Mouse (Mus musculus): ENCODE results near the gene Ppp4r2.
A peak's percentile ranks its signal among the peaks of the same experiment; 100 is the strongest.

Gene Ppp4r2

GRCm38 (mm10) chr6:100833355-100833754, at the start of gene Ppp4r2:
Ppp4r2 (plus strand) TSS chr6:100833622.
- DNase-seq (ENCODE audit: low spot score in 2 of 2): peak; percentile 89 to 92

- DNase-seq (ENCODE audit: low spot score in 2 of 2): no peak
These were observed 45.7 kb upstream of the Ppp4r2 start for GRCm38 (mm10) chr6:100787726-100788125.

DNA sequence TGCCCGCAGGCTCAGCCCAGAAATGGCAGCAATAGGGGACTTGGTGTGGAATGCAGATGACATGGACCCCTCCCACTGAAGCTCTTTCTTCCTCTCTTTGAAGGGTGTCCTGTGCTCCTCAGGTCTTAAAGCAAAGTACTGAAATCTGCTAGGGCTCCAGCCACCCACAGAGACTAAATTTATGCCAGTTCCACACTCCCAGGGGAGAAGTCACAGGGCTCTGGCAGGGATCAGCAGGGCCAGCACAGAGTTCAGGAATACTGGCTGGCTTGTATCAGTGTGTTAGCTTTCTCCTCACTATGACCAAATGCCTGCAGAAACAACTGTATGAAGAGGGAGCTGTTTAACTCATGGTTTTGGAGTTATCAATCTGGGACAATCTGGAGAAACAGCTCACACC, 44.3 kb upstream of the Ppp4r2 start:
- no peak for DNase-seq (ENCODE audit: low spot score in 2 of 2)

DNA sequence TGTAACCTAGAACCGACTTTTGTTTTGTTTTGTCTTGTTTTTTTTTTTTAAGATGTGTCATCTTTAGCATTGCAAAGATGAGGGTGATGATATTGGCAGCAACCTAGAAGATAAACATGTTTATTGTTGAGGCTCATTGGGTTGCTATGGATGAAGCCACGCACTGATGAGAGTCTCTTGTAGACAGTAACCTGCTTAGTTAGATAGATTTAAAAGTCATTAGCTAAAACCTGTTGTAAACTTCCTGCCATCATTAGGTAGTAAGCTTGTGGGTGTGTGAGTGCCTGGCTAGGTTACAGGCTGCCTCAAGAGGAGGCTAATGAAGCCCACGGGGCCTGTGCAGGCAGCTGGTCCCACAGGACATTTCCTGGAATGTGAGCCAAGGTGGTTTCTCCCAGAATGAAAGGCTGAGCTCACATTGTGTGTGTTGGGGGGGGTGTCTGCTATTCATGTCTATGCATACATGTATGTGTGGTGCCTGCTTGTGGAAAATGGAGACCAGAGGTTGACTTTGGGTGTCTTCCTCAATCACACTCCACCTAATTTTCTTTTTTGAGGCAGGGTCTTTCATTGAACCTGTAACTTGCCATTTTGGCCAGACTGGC, 41.3 kb upstream of the Ppp4r2 start:
- no peak for DNase-seq (ENCODE audit: low spot score in 2 of 2)

GRCm38 (mm10) chr6:100792973-100793769, 40.3 kb upstream of the Ppp4r2 start:
- no peak for DNase-seq (ENCODE audit: low spot score in 2 of 2)

DNA sequence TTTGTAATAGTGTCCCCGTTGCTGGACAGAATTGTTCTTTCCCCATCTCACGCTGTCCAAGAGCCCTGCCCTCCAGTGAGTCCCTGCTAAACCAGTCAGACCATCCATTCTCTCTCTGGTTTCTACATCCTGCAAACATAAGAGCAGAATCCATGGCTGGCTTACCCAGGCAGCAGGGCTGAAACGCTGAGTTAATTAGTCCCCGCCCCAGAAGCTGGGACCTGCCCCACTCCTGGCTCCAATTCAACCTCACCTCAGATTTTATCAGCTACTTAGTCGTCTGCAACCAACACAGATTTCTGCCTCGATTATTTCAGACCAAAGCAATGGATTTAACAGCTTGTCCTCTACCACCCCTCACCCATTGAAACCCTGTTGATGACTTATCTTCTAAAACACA, 37.6 kb upstream of the Ppp4r2 start:
- no peak for DNase-seq (ENCODE audit: low spot score in 2 of 2)

DNA sequence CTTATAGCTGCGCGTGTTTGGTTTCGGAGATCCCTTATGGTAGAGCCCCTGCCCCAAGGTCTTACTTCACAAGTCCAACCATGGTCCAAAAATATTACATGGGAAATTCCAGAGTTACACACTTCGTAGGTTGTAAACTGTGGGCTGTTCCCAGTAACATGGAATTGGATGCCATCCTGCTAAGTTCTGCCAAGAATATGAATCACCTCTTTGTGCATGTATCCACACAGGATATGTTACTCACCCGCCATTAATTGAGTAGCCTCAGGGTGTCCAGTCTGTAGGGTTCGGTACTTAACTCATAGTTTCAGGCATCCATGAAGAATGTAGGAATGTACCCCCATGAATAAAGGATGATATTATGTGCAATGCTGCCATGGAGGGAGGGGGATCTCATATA, 34.1 kb upstream of the Ppp4r2 start:
- no peak for DNase-seq (ENCODE audit: low spot score in 2 of 2)

DNA sequence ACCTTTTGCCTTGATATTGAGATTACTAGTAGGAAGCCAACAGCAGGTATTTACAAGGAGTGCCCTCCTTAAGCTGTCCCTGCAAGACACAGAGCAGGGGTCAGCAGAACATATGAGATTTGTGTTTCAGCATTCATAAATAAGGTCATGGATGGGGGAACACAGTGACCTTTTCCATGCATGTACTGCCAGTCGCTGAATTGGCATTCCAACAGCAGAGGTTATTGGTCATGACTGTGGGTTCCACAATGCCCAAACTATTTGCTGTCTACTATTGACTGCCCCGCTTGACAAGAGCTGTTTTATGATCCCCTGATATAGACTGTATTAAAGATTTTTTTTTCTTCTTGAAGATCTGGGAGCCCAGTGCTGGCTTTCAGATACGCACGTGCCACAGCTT, 33.7 kb upstream of the Ppp4r2 start:
- DNase-seq (ENCODE audit: low spot score in 2 of 2): no peak

- peak; percentile 42 to 47 for DNase-seq (ENCODE audit: low spot score in 2 of 2)
These were observed 32.9 kb upstream of the Ppp4r2 start for GRCm38 (mm10) chr6:100800497-100800955.

- DNase-seq (ENCODE audit: low spot score in 2 of 2): no peak
These were observed 30.9 kb upstream of the Ppp4r2 start for GRCm38 (mm10) chr6:100802381-100803083.

DNA sequence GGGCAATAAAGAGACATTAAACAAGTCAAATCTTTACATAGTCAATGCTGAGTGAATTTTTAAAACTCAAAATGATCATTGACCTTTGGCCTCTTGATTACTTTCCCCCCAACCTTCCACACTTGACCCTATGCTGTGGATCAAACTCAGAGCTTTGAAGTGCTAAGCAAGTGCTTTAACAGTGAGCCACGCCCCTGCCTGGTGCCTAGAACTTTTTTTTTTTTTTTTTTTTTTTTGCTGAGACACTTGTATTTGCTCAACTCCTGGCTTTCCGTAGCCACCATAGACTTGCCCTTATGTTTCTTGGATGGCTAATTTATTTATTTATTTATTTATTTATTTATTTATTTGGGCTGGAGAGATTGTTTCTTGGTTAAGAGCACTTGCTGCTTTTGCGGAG, 30.2 kb upstream of the Ppp4r2 start:
- no peak for DNase-seq (ENCODE audit: low spot score in 2 of 2)

DNA sequence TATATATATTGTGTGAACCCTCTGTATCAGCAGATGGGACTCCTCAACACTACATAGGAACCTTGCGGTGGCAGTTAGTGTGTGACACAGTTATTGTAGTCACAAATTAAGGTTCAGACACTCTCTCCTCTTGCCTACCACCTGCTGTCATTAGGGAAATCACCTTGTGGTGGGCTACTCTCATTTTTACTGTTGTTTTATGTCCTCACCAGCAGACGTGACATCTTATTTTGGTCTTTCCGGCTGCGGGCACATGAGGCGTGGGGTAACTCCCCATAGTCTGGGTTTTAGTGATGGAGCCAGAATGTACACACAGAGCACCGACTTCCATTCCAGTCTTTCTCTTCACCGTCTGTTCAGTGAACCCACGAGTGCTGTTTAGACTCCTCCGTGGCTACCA, 26.2 kb upstream of the Ppp4r2 start:
- peak; percentile 17 to 22 for DNase-seq (ENCODE audit: low spot score in 2 of 2)

- DNase-seq (ENCODE audit: low spot score in 2 of 2): no peak
These were observed 25.7 kb upstream of the Ppp4r2 start for GRCm38 (mm10) chr6:100807746-100808145.

- no peak for DNase-seq (ENCODE audit: low spot score in 2 of 2)
These were observed 25.1 kb upstream of the Ppp4r2 start for GRCm38 (mm10) chr6:100808221-100808778.

- DNase-seq (ENCODE audit: low spot score in 2 of 2): no peak
These were observed 23.3 kb upstream of the Ppp4r2 start for GRCm38 (mm10) chr6:100810117-100810516.

DNA sequence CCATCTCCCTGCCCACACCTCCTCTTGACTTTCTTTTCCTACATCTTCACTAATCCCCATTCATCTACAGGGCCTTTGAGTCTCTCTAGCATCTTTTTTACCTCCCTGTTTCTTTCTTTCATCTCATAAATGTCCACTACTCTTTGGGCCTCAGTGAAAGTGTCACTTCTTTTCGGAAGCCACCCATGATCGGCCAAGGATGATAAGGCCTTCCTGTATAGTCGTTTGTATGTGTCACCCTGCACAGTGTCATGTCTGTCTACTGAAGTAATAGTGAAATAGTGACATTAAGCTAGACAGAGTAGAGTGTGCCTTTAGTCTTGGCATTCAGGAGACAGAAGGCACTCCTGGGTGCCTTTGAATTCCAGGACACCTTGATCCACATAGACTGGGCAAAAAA, 21.7 kb upstream of the Ppp4r2 start:
- DNase-seq (ENCODE audit: low spot score in 2 of 2): no peak

DNA sequence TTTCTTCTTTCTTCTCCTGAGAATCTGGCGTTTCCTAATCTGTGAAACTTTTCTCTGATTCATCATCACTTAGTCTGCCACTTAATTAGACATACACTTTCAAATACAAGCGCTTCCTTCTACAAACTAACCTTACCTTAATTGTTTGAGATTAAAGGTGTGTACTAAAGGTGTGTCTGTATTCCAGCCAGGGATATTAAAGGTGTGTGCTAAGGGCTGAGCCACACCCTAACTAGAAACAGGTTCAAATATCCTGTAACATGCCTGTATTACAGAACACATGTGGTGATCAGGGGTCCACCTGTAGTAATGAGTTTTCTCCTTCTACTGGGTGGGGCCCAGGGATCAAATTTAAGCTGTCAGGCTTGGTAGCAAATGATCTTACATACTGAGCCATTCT, 12.1 kb upstream of the Ppp4r2 start:
- DNase-seq (ENCODE audit: low spot score in 2 of 2): no peak

- DNase-seq (ENCODE audit: low spot score in 2 of 2): no peak
These were observed 10.1 kb upstream of the Ppp4r2 start for GRCm38 (mm10) chr6:100823356-100823755.

- DNase-seq (ENCODE audit: low spot score in 2 of 2): peak in 1 of 2 experiments; percentile 2
These were observed 8.9 kb upstream of the Ppp4r2 start for GRCm38 (mm10) chr6:100824381-100824965.

DNA sequence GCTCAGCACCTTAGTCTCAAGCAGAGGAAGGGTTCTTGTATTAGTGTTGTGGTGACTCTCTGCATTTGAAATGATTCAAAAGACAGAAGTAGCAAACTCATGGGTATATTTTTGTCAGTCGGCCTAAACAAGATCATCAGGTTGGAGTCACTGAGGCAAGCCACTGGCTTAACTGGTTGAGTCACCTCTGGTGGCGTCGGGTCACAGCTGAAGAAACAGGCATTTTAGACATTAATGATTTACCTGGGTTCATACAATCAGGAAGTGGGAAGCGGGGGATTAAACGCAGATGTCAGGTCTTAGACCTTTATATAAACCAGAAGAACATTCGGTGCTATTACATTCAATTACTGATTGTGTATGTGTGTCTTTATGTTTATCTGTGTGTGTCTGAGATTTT, 7.4 kb upstream of the Ppp4r2 start:
- DNase-seq (ENCODE audit: low spot score in 2 of 2): no peak

DNA sequence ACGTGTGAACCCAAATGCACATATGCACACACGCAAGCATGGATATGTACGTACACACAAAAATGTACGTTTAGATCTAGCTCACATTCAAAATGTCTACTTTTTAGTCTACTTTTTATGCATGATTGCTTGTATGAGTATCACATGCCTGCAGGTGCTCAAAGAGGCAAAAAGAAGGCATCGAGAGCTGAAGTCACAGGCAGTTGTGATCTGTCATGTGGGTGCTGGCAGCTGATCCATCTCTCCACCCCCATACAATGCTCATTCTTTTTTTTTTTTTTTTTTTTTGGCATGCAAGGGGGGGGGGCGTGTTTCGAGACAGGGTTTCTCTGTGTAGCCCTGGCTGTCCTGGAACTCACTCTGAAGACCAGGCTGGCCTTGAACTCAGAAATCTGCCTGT, 4.9 kb upstream of the Ppp4r2 start:
- no peak for DNase-seq (ENCODE audit: low spot score in 2 of 2)

- no peak for DNase-seq (ENCODE audit: low spot score in 2 of 2)
These were observed 3.7 kb upstream of the Ppp4r2 start for GRCm38 (mm10) chr6:100829770-100830169.
